ENCODE assay signal across 20 mouse cellular contexts in genomic region chr7:122242744-122243143, GRCm38 (mm10). TPM values are rescaled to one million over a fixed set of nuclear protein-coding genes. Genes with fewer than 3 reads are reported as not detected.
"Had no signal": no experiment of that assay in that cellular context is flagged by ENCODE, and none has a peak within 500 bp of the region (broad histone marks: within the 10 kb centered on the region; RNA-seq: fewer than 3 reads in every experiment).

No protein-coding gene starts in this region.

RNA-seq across cellular contexts. Expression of gene Chp2, which starts 23.4 kb away (rescaled TPM):
- total RNA-seq: common myeloid progenitor, adult 5-6 weeks had no signal
- polyA plus RNA-seq: embryonic facial prominence, embryonic 10.5 days; embryonic facial prominence, embryonic 11.5 days; embryonic facial prominence, embryonic 12.5 days; embryonic facial prominence, embryonic 13.5 days; erythroblast, embryonic 14.5 days; forebrain, embryonic 10.5 days; forebrain, embryonic 11.5 days had no signal

RNA-seq across cellular contexts. Expression of gene Prkcb, which starts 45.8 kb away (rescaled TPM):
- polyA plus RNA-seq: erythroblast, embryonic 14.5 days had no signal

RNA-seq across cellular contexts. Expression of gene Ern2, which starts 56.7 kb away (rescaled TPM):
- total RNA-seq: common myeloid progenitor, adult 5-6 weeks; gastrocnemius, adult 18-20 months; gastrocnemius, adult 2 months; gastrocnemius, adult 8-10 months; gastrocnemius, postnatal 10 days; gastrocnemius, postnatal 14 days; gastrocnemius, postnatal 25 days; gastrocnemius, postnatal 36 days; gastrocnemius, postnatal 4 days; heart, adult 18-20 months; heart, adult 2 months; heart, adult 8-10 months had no signal
- polyA plus RNA-seq: embryonic facial prominence, embryonic 11.5 days; embryonic facial prominence, embryonic 12.5 days; embryonic facial prominence, embryonic 13.5 days; embryonic facial prominence, embryonic 15.5 days; erythroblast, embryonic 14.5 days; forebrain, embryonic 10.5 days had no signal
